Mouse (Mus musculus) liver, embryonic 11.5 days (tissue): Measurements from ENCODE around the gene Kalrn. TPM values are rescaled to one million over a fixed set of nuclear protein-coding genes. Genes with fewer than 3 reads are reported as not detected.

Experiments
- ATAC-seq: fragments of 200-750 bp; cut with Nextera tagmentation; replicated peaks from 2 replicates; pipeline ENCODE4 v1.8.0; 2017; ENCODE audit warnings: moderate number of reproducible peaks, mild to moderate bottlenecking, moderate TSS enrichment, moderate library complexity; ENCODE audit not compliant: low FRiP score
- DNase-seq: peaks from one replicate; pipeline ENCODE4 v3.0.0-alpha.2; 2017; ENCODE audit warnings: low spot score
- H3K27ac ChIP-seq: fragments of 300-500 bp; sonication (generic); 2 replicates; pipeline ENCODE4 v1.5.1; 2014; ENCODE audit warnings: mild to moderate bottlenecking, low read depth, low read length, control low read depth
- H3K27me3 ChIP-seq: fragments of 300-500 bp; sonication (generic); replicated peaks from 2 replicates; pipeline ENCODE4 v1.6.1; 2014; ENCODE audit warnings: low read length, mixed read lengths; ENCODE audit not compliant: control insufficient read depth, insufficient read depth
- H3K36me3 ChIP-seq: fragments of 300-500 bp; sonication (generic); 2 replicates; pipeline ENCODE4 v1.6.1; 2014; ENCODE audit warnings: mild to moderate bottlenecking, low read length, moderate library complexity, mixed read lengths; ENCODE audit not compliant: control insufficient read depth, insufficient read depth
- H3K4me1 ChIP-seq: fragments of 300-500 bp; sonication (generic); replicated peaks from 2 replicates; pipeline ENCODE4 v1.6.1; 2014; ENCODE audit warnings: low read length, mixed read lengths; ENCODE audit not compliant: control insufficient read depth, insufficient read depth
- H3K4me2 ChIP-seq: fragments of 300-500 bp; sonication (generic); 2 replicates; pipeline ENCODE4 v1.6.1; 2014; ENCODE audit warnings: mild to moderate bottlenecking, control low read depth, moderate library complexity
- H3K4me3 ChIP-seq: fragments of 300-500 bp; sonication (generic); 2 replicates; pipeline ENCODE4 v1.5.1; 2014; ENCODE audit warnings: low read depth, low read length, control low read depth
- H3K9ac ChIP-seq: fragments of 300-500 bp; sonication (generic); 2 replicates; pipeline ENCODE4 v1.6.1; 2014; ENCODE audit warnings: low read depth, low read length, control low read depth
- H3K9me3 ChIP-seq: fragments of 300-500 bp; sonication (generic); 2 replicates; pipeline ENCODE4 v1.6.1; 2016; ENCODE audit warnings: low read length, inconsistent platforms, mixed read lengths; ENCODE audit not compliant: control insufficient read depth
- WGBS: fragments of 180-500 bp; shearing (Covaris S2); extraction: QIAGEN DNeasy Blood & Tissue Kit; methylation state at CpG from one replicate; pipeline ENCODE4 v1.1.7; 2014; 5-methylcytosine and 5-hydroxymethylcytosine counted together
- polyA plus RNA-seq: library from polyadenylated mRNA; unstranded; fragments of >200 nt; fragmentation: Nextera tagmentation; extraction: Ambion mirVana; gene quantifications from 2 replicates; pipeline ENCODE4 v1.2.1, GENCODE M21; 2014

Kalrn gene
- polyA plus RNA-seq, 1 experiment from 2014 or later: 25.1 TPM

DNA sequence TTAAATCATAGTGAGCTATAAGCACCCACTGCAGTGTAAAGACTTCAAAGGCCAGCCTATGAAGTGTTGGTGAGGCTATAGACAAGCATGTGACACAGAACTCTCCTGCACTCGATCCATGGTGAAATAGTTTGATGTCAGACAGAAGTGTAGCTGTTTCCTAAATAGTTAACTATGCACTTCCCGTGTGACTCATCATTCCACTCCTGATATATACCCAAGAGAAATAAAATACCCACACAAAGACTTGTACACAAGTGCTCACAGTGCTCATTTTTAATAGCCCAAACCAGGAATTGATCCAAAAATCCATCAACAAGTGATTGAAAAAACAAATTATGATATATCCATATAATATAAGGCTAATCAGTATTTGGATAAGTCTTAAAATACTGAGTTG is 19.4 kb upstream of the Kalrn start:
- H3K9ac ChIP-seq: no peak overlapping the region
- H3K27me3 ChIP-seq: no peaks in the 10 kb centered on the region
- no peaks in the 10 kb centered on the region for H3K4me1 ChIP-seq
- no peak overlapping the region for H3K4me3 ChIP-seq
- H3K27ac ChIP-seq: no peak overlapping the region
- no peak overlapping the region for H3K4me2 ChIP-seq
- WGBS: 60% methylated on average over 2 of the region's 2 CpGs
- no peak for DNase-seq
- H3K36me3 ChIP-seq: no peaks in the 10 kb centered on the region
- ATAC-seq: no peak
- H3K9me3 ChIP-seq: no peaks in the 10 kb centered on the region

GRCm38 (mm10) chr16:34591934-34592333 is 18.6 kb upstream of the Kalrn start:
- 96% methylated on average over 1 of the region's 1 CpGs for WGBS
- no peaks in the 10 kb centered on the region for H3K4me1 ChIP-seq
- ATAC-seq: no peak

DNA sequence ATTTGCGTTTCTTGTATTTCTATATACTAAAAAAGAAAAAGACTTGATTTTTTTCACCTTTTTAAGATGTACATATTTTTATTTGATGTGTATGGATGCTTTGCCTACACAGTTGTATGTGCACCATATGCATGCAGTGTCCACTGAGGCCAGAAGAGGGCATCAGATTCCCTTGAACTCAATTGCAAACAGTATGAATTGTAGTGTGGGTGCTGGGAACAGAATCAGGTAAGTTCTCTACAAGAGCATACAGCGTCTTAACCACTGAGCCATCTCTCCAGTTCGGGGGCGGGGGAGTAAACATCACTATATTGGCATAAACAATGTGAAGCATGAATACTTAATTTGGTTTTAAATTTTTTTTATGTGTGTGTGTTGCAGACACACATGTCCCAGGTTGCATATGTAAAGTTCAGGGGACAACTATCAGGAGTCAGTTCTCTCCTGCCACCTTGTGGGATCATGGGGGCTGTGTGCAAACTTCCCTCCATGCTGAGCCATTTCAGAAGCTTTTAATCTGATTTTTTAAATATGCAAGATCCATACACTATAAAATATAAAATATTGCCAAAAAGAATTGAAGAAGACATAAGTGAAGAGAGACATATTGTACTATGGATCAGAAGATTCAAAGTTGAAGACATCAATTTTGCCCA is 6.5 kb upstream of the Kalrn start:
- WGBS: 88% methylated on average over 4 of the region's 4 CpGs
- Histone ChIP-seq H3K36me3 (no peaks in the 10 kb centered on the region), H3K27me3 (peaks cover 3% of the 10 kb centered on the region), H3K27ac (no peak overlapping the region), H3K4me2 (no peak overlapping the region), H3K4me3 (no peak overlapping the region), H3K4me1 (no peaks in the 10 kb centered on the region), H3K9ac (no peak overlapping the region), H3K9me3 (no peaks in the 10 kb centered on the region)
- DNase-seq: no peak
- ATAC-seq: no peak

More at GRCm38 (mm10) chr16:34591934-34592333, 18.6 kb upstream of the Kalrn start:
- H3K9ac ChIP-seq: no peak overlapping the region
- H3K27ac ChIP-seq: no peak overlapping the region
- H3K4me2 ChIP-seq: no peak overlapping the region
- H3K27me3 ChIP-seq: no peaks in the 10 kb centered on the region
- DNase-seq: no peak
- no peaks in the 10 kb centered on the region for H3K9me3 ChIP-seq
- H3K4me3 ChIP-seq: no peak overlapping the region
- H3K36me3 ChIP-seq: no peaks in the 10 kb centered on the region

DNA sequence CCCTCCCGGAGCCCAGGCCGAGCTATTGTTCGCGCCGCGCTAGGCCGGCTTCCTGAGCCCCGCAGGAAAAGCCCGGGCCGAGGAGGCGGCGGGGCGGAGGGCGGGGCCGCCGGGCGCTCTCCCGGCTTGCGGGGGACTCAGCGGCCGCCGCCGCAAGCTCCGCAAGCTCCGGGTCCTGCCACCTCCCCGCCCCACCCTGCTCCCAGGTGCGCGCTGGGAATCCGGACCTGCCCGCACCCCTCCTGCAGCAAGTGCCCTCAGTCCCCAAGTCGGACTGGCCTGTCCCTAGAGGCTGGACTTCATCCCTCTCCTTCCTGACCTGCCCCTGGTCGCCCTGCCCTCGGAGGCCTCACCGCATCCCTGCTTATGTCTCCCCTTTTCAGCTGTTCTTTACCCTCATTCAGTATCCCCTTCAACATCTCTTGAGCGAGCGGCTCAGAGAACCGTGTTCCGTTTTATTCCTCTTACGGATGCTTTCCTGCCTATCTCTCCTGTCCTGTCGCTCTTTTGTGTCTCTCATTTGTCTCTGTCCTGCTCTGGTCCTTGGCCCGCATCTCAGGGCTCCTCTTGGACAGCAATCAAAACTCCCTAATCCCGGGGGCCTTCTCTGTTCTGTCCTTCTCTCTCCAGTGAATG is 642 bp upstream of the Kalrn start:
- H3K9me3 ChIP-seq: no peaks in the 10 kb centered on the region
- H3K4me3 ChIP-seq: peak overlapping the region; percentile 71
- H3K27ac ChIP-seq: no peak overlapping the region; the same call in 1 of the 2 replicates
- WGBS: 2% methylated on average over 31 of the region's 42 CpGs
- no peak for DNase-seq
- H3K4me1 ChIP-seq: peaks cover 9% of the 10 kb centered on the region; the same call in 1 of the 2 replicates
- peaks cover 50% of the 10 kb centered on the region for H3K27me3 ChIP-seq
- H3K36me3 ChIP-seq: no peaks in the 10 kb centered on the region
- H3K9ac ChIP-seq: peak overlapping the region; percentile 66
- ATAC-seq: peak; percentile 49; the same call in 1 of the 2 replicates
- peak overlapping the region; percentile 79 for H3K4me2 ChIP-seq

- 2% methylated on average over 59 of the region's 61 CpGs for WGBS
- H3K9ac ChIP-seq: peak overlapping the region; percentile 66
These were observed 754 bp downstream of the Kalrn start for GRCm38 (mm10) chr16:34572406-34573150.

GRCm38 (mm10) chr16:34571931-34572405 is 1.4 kb downstream of the Kalrn start:
- Histone ChIP-seq H3K9ac (no peak overlapping the region), H3K27ac (no peak overlapping the region), H3K27me3 (peaks cover 50% of the 10 kb centered on the region), H3K36me3 (no peaks in the 10 kb centered on the region), H3K4me1 (peaks cover 9% of the 10 kb centered on the region; the same call in 1 of the 2 replicates), H3K4me2 (peak overlapping the region; percentile 79), H3K4me3 (peak overlapping the region; percentile 71), H3K9me3 (no peaks in the 10 kb centered on the region)
- 1% methylated on average over 10 of the region's 10 CpGs for WGBS
- DNase-seq: no peak
- ATAC-seq: no peak

More at GRCm38 (mm10) chr16:34572406-34573150, 754 bp downstream of the Kalrn start:
- H3K27me3 ChIP-seq: peaks cover 50% of the 10 kb centered on the region
- peak overlapping the region; percentile 71 for H3K4me3 ChIP-seq
- H3K27ac ChIP-seq: no peak overlapping the region
- peak; percentile 70 for DNase-seq
- ATAC-seq: no peak
- H3K4me1 ChIP-seq: peaks cover 9% of the 10 kb centered on the region; the same call in 1 of the 2 replicates
- H3K4me2 ChIP-seq: peak overlapping the region; percentile 79
- no peaks in the 10 kb centered on the region for H3K9me3 ChIP-seq
- H3K36me3 ChIP-seq: no peaks in the 10 kb centered on the region

DNA sequence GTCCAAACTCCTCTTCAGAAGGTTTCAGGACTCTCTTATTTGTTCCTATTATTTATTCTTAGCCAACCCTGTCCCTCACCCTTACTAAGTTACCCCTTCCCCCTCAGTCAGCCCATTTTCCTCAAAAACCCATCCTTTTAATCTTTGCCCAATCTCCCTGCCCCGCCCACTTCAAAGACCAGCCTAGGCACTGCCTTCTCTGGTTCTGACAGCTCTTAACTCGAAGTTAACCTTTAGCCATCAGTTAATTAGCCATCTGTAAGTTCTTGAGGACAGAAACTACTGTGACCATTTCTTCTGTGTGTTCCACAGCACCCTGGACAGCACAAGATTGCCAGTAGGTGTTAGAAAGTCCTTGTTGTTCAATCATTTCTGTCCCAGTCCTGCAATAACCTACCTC is 3.4 kb downstream of the Kalrn start:
- Histone ChIP-seq H3K27ac (no peak overlapping the region), H3K4me3 (no peak overlapping the region), H3K27me3 (peaks cover 48% of the 10 kb centered on the region), H3K9ac (no peak overlapping the region), H3K36me3 (no peaks in the 10 kb centered on the region), H3K9me3 (no peaks in the 10 kb centered on the region), H3K4me2 (no peak overlapping the region), H3K4me1 (peaks cover 9% of the 10 kb centered on the region; the same call in 1 of the 2 replicates)
- 29% methylated on average over 2 of the region's 2 CpGs for WGBS
- no peak for DNase-seq
- ATAC-seq: no peak

DNA sequence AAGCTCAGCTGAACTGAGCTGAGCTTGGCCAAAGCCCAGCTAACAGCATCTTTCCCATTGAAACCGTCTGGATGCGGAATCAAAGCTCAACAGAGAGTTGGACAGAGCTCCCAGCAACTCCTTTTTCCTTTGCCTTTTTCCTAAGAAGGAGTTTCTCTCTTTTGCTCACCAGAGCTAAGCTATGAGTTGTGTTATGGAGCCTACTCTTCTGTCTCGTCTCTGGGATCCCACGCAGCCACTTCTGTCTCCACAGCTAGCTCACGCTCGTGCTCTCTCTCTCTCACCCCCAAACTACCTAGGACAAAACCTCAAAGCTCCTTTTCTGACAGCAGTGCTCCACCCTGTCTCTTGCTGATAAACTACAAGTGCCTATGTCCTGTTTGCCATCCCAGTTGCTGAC is 4.5 kb downstream of the Kalrn start:
- WGBS: 69% methylated on average over 6 of the region's 6 CpGs
- Histone ChIP-seq H3K36me3 (no peaks in the 10 kb centered on the region), H3K9ac (no peak overlapping the region), H3K4me2 (no peak overlapping the region), H3K27me3 (peaks cover 41% of the 10 kb centered on the region), H3K27ac (no peak overlapping the region), H3K4me1 (peaks cover 9% of the 10 kb centered on the region; the same call in 1 of the 2 replicates), H3K4me3 (no peak overlapping the region), H3K9me3 (no peaks in the 10 kb centered on the region)
- DNase-seq (no peak), ATAC-seq (no peak)
